Mouse (Mus musculus) midbrain, embryonic 13.5 days (tissue): Measurements from ENCODE around the gene Psap. TPM values are rescaled to one million over a fixed set of nuclear protein-coding genes. Genes with fewer than 3 reads are reported as not detected.

ENCODE experiments used
- ATAC-seq: fragments of 200-750 bp; cut with Nextera tagmentation; 2 replicates; pipeline ENCODE4 v1.8.0; 2017; ENCODE audit warnings: mild to moderate bottlenecking, moderate TSS enrichment, moderate library complexity
- H3K27ac ChIP-seq: fragments of 300-500 bp; sonication (generic); 2 replicates; pipeline ENCODE4 v1.5.1; 2015; ENCODE audit warnings: inconsistent platforms, mild to moderate bottlenecking, moderate library complexity
- H3K27me3 ChIP-seq: fragments of 300-500 bp; sonication (generic); 2 replicates; pipeline ENCODE4 v1.6.1; 2015; ENCODE audit warnings: mild to moderate bottlenecking, inconsistent platforms
- H3K36me3 ChIP-seq: fragments of 300-500 bp; sonication (generic); 2 replicates; pipeline ENCODE4 v1.6.1; 2015; ENCODE audit warnings: mild to moderate bottlenecking, inconsistent platforms
- H3K4me1 ChIP-seq: fragments of 300-500 bp; sonication (generic); replicated peaks from 2 replicates; pipeline ENCODE4 v1.6.1; 2015; ENCODE audit warnings: inconsistent platforms
- H3K4me2 ChIP-seq: fragments of 300-500 bp; sonication (generic); replicated peaks from 2 replicates; pipeline ENCODE4 v1.6.1; 2015; ENCODE audit warnings: moderate library complexity, mild to moderate bottlenecking, inconsistent platforms
- H3K4me3 ChIP-seq: fragments of 300-500 bp; sonication (generic); replicated peaks from 2 replicates; pipeline ENCODE4 v1.5.1; 2015; ENCODE audit warnings: mild to moderate bottlenecking, inconsistent platforms
- H3K9ac ChIP-seq: fragments of 300-500 bp; sonication (generic); replicated peaks from 2 replicates; pipeline ENCODE4 v1.6.1; 2015; ENCODE audit warnings: mild to moderate bottlenecking, inconsistent platforms
- H3K9me3 ChIP-seq: fragments of 300-500 bp; sonication (generic); 2 replicates; pipeline ENCODE4 v1.6.1; 2016; ENCODE audit warnings: mild to moderate bottlenecking, inconsistent platforms
- WGBS: fragments of 180-500 bp; shearing (Covaris S2); methylation state at CpG from one replicate; pipeline ENCODE4 v1.1.7; 2015; 5-methylcytosine and 5-hydroxymethylcytosine counted together
- polyA plus RNA-seq: library from polyadenylated mRNA; unstranded; fragments of >200 nt; fragmentation: Nextera tagmentation; extraction: Ambion mirVana; gene quantifications from 2 replicates; pipeline ENCODE4 v1.2.1, GENCODE M21; 2015

The Psap gene
- polyA plus RNA-seq, 1 experiment from 2014 or later, result 154 TPM

DNA sequence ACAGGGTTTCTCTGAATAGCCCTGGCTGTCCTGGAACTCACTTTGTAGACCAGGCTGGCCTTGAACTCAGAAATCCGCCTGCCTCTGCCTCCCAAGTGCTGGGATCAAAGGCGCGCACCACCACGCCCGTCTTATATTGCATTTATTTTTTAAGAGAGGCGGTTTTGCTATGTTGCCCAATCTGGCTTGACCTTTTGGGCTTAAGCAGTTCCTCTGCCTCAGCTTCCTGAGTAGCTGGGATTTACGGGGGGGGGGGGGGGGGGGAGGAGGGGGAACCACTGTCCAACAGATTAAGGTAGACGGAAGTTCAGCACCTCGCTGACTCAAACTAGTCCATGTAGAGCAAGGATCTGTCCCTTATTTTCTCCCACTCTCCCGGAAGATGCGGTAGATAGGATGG, 8.7 kb upstream of the Psap start:
- Histone ChIP-seq H3K27ac (no peak overlapping the region), H3K9ac (no peak overlapping the region), H3K9me3 (no peaks in the 10 kb centered on the region), H3K36me3 (no peaks in the 10 kb centered on the region), H3K4me2 (no peak overlapping the region), H3K27me3 (no peaks in the 10 kb centered on the region), H3K4me1 (no peaks in the 10 kb centered on the region), H3K4me3 (no peak overlapping the region)
- ATAC-seq, result no peak
- 84% methylated on average over 11 of the region's 11 CpGs for WGBS

DNA sequence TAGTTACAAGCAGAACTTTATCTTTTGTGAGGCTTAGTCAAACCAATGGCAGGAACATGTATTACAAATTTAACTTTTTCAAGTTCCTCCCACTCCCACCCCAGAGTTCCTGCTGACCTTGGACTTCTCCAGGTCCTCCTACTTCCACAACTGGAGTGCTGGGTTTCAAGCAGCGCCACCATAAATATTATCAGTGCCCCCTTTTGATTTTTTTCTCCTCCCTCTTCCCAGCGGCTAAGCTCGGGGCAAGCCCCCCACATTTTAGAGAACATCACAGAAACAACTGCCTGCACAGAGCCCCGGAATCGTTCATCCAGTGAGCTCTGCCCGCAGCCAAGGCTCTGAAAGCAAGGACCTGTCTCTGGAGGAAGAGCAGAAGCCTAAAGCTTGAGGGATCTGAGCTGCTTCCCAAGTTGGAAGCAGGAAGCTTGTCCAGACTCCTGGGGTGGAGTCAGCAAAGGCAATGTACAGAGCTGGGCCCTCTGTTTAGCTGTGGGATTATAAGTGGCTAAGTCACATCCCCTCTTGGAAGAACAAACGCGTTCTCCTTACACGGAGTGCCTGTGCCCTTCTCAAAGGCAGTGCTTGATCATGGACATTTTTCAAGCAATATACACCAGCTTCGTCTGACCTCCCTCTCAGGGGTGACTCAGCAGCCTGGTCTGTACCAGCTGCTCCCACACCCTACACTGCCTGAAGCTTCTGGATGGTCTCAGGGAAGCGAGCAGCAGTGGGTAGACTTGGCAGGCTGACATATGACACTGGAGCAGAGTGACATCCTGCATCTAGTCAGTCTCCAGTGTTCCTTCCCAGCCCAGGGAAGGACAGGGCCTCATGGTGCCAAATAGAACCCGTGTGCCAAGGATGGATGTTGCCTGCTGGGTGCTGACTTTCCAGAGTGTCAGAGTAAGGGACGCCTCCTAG, 8.0 kb upstream of the Psap start:
- Histone ChIP-seq H3K27ac (no peak overlapping the region), H3K9me3 (no peaks in the 10 kb centered on the region), H3K4me3 (no peak overlapping the region), H3K27me3 (no peaks in the 10 kb centered on the region), H3K4me2 (no peak overlapping the region), H3K36me3 (no peaks in the 10 kb centered on the region), H3K4me1 (no peaks in the 10 kb centered on the region), H3K9ac (no peak overlapping the region)
- WGBS, result 86% methylated on average over 13 of the region's 13 CpGs
- ATAC-seq, result 0 out of 2 replicates have a peak, but pooled peaks have one; percentile 34

- H3K4me3 ChIP-seq, result no peak overlapping the region
- ATAC-seq, result no peak
- 75% methylated on average over 6 of the region's 6 CpGs for WGBS
These were observed 6.4 kb upstream of the Psap start for GRCm38 (mm10) chr10:60271015-60271414.

GRCm38 (mm10) chr10:60272241-60272640, 5.2 kb upstream of the Psap start:
- no peak overlapping the region for H3K9ac ChIP-seq

More at GRCm38 (mm10) chr10:60271015-60271414, 6.4 kb upstream of the Psap start:
- no peak overlapping the region for H3K4me2 ChIP-seq
- H3K36me3 ChIP-seq, result no peaks in the 10 kb centered on the region
- no peak overlapping the region for H3K9ac ChIP-seq
- H3K27ac ChIP-seq, result no peak overlapping the region
- H3K27me3 ChIP-seq, result no peaks in the 10 kb centered on the region
- no peaks in the 10 kb centered on the region for H3K4me1 ChIP-seq
- H3K9me3 ChIP-seq, result no peaks in the 10 kb centered on the region

DNA sequence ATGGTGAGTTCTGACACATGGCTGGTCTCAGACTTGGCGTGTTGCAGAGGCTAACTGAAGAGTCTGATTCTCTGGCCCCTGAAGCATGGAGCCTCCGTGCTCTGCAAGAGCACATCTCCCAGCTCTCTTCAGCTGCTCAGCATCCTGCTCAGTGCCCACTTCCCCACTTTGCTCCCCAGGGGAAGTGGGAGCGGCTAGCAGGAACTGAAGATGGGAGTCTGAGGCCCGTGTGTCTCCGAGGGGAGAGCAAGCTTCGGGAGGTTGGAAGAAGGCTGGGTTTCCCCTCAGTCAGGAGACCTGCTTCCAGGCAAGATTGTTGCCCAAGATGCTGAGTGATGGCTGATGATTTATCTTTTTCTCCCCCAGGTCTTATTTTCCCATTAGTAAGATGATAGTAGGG, 4.0 kb upstream of the Psap start:
- Histone ChIP-seq H3K9me3 (no peaks in the 10 kb centered on the region), H3K36me3 (no peaks in the 10 kb centered on the region), H3K4me3 (no peak overlapping the region), H3K9ac (no peak overlapping the region), H3K27me3 (no peaks in the 10 kb centered on the region), H3K4me2 (no peak overlapping the region), H3K27ac (no peak overlapping the region), H3K4me1 (peaks cover 9% of the 10 kb centered on the region)
- ATAC-seq, result no peak
- WGBS, result 78% methylated on average over 6 of the region's 6 CpGs

More at GRCm38 (mm10) chr10:60272241-60272640, 5.2 kb upstream of the Psap start:
- Histone ChIP-seq H3K4me1 (peaks cover 4% of the 10 kb centered on the region), H3K27ac (no peak overlapping the region), H3K4me2 (no peak overlapping the region), H3K9me3 (no peaks in the 10 kb centered on the region), H3K4me3 (no peak overlapping the region), H3K36me3 (no peaks in the 10 kb centered on the region), H3K27me3 (no peaks in the 10 kb centered on the region)
- ATAC-seq, result no peak
- WGBS, result 61% methylated on average over 6 of the region's 6 CpGs

GRCm38 (mm10) chr10:60278006-60278399, 576 bp downstream of the Psap start:
- Histone ChIP-seq H3K27ac (peak overlapping the region; percentile 91), H3K4me1 (peaks cover 55% of the 10 kb centered on the region), H3K4me2 (peak overlapping the region; percentile 92), H3K9ac (peak overlapping the region; percentile 92), H3K36me3 (no peaks in the 10 kb centered on the region), H3K4me3 (peak overlapping the region; percentile 76), H3K9me3 (no peaks in the 10 kb centered on the region), H3K27me3 (no peaks in the 10 kb centered on the region)
- WGBS, result 10% methylated on average over 13 of the region's 13 CpGs
- no peak for ATAC-seq

DNA sequence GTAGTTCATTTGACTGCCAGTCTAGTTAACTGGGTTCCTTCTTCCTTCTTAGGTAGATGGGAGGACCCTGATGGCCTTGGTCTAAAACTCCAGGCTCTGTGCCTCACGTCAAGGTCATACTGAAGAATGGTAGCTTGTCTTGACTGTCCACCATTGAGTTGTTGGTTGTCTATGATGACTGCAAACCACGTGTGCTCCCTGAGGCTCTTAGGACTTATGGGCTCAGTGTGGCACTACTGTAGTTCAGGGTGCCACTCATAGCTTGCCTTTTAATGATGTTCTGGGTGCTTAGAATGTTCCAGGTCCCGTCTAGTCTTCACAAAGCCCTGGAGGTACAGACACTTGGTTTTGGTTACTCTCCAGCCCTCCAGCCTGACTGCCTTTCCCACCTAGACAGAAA, 1.4 kb downstream of the Psap start:
- 89% methylated on average over 3 of the region's 3 CpGs for WGBS
- Histone ChIP-seq H3K36me3 (no peaks in the 10 kb centered on the region), H3K4me2 (peak overlapping the region; percentile 92), H3K4me1 (peaks cover 61% of the 10 kb centered on the region), H3K27me3 (no peaks in the 10 kb centered on the region), H3K9me3 (no peaks in the 10 kb centered on the region), H3K9ac (peak overlapping the region; percentile 92; the same call in 1 of the 2 replicates), H3K4me3 (peak overlapping the region; percentile 76), H3K27ac (no peak overlapping the region)
- no peak for ATAC-seq

- H3K4me3 ChIP-seq, result peak overlapping the region; percentile 76
- H3K4me2 ChIP-seq, result peak overlapping the region; percentile 92
- peak overlapping the region; percentile 92 for H3K9ac ChIP-seq
- no peak overlapping the region for H3K27ac ChIP-seq
- peaks cover 68% of the 10 kb centered on the region for H3K4me1 ChIP-seq
- WGBS, result 71% methylated on average over 8 of the region's 8 CpGs
- no peaks in the 10 kb centered on the region for H3K27me3 ChIP-seq
- no peaks in the 10 kb centered on the region for H3K36me3 ChIP-seq
- ATAC-seq, result no peak
- H3K9me3 ChIP-seq, result no peaks in the 10 kb centered on the region
These were observed 2.0 kb downstream of the Psap start for GRCm38 (mm10) chr10:60279290-60279940.

GRCm38 (mm10) chr10:60279941-60280301, 2.5 kb downstream of the Psap start:
- 89% methylated on average over 9 of the region's 9 CpGs for WGBS
- peaks cover 73% of the 10 kb centered on the region for H3K4me1 ChIP-seq
- H3K27me3 ChIP-seq, result no peaks in the 10 kb centered on the region
- no peaks in the 10 kb centered on the region for H3K9me3 ChIP-seq
- 0 out of 2 replicates have a peak overlapping the region, but pooled peaks have one; percentile 1 for H3K4me3 ChIP-seq
- no peak overlapping the region for H3K27ac ChIP-seq
- H3K4me2 ChIP-seq, result peak overlapping the region; percentile 92
- ATAC-seq, result no peak
- 0 out of 2 replicates have a peak overlapping the region, but pooled peaks have one; percentile 92 for H3K9ac ChIP-seq
- no peaks in the 10 kb centered on the region for H3K36me3 ChIP-seq

- H3K9ac ChIP-seq, result no peak overlapping the region
- WGBS, result 92% methylated on average over 6 of the region's 6 CpGs
- H3K27me3 ChIP-seq, result no peaks in the 10 kb centered on the region
- H3K27ac ChIP-seq, result no peak overlapping the region
- peak overlapping the region; percentile 92; the same call in 1 of the 2 replicates for H3K4me2 ChIP-seq
- H3K4me1 ChIP-seq, result peaks cover 77% of the 10 kb centered on the region
- no peaks in the 10 kb centered on the region for H3K36me3 ChIP-seq
- no peak overlapping the region for H3K4me3 ChIP-seq
- no peak for ATAC-seq
- no peaks in the 10 kb centered on the region for H3K9me3 ChIP-seq
These were observed 2.9 kb downstream of the Psap start for GRCm38 (mm10) chr10:60280353-60280752.

GRCm38 (mm10) chr10:60281571-60282050, 4.2 kb downstream of the Psap start:
- Histone ChIP-seq H3K27ac (no peak overlapping the region), H3K4me2 (no peak overlapping the region), H3K9me3 (no peaks in the 10 kb centered on the region), H3K36me3 (no peaks in the 10 kb centered on the region), H3K4me1 (peaks cover 90% of the 10 kb centered on the region), H3K4me3 (no peak overlapping the region), H3K9ac (no peak overlapping the region), H3K27me3 (no peaks in the 10 kb centered on the region)
- ATAC-seq, result no peak
- WGBS, result 93% methylated on average over 9 of the region's 9 CpGs
